Mouse (Mus musculus): ENCODE results near the gene Olfr507.

Gene Olfr507

DNA sequence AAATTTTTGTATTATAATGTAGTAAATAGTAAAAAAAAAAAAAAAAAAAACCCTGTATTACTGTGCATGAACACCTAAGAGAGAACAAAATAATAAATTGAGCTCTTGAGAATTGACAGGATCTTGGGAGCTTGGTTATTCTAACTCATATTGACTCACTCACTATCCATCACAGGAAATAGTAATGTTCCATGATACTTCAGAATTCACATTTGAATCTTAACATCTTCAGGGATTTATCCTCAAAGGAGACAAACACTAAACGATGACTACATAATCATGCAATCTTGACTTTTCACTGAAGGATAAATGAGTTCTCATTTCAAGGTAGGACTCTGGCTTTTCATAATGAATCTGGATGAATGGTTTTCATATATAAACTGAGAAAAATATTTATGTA is 44.5 kb downstream of the Olfr507 start, which contains the start of gene Olfr510:
Gene Olfr510 (plus strand): TSS at position 301 of the 400 bp plus-strand sequence.
- Histone ChIP-seq H3K4me1 (replicated peaks; ENCODE audit: low read depth, low read length) (peaks cover 12% of the 10 kb centered on the region), H3K27me3 (ENCODE audit: insufficient read depth, low read length) (no peaks in the 10 kb centered on the region), H3K4me3 (replicated peaks; ENCODE audit: low read length) (no peak within 1 kb of the TSS), H3K36me3 (ENCODE audit: insufficient read depth, low read length) (peaks cover 2% of the 10 kb centered on the region), H3K9me3 (ENCODE audit: low read length) (peaks cover 16% of the 10 kb centered on the region)
- no peak for TF ChIP-seq CTCF (conservative IDR thresholded peaks at IDR 0.05; ENCODE audit: low read length)
- no peak for TF ChIP-seq POU5F1 (IDR thresholded peaks at IDR 0.05; ENCODE audit: borderline replicate concordance, low read length)
- TF ChIP-seq NANOG (IDR thresholded peaks at IDR 0.05; ENCODE audit: borderline replicate concordance, low read length), result no peak

DNA sequence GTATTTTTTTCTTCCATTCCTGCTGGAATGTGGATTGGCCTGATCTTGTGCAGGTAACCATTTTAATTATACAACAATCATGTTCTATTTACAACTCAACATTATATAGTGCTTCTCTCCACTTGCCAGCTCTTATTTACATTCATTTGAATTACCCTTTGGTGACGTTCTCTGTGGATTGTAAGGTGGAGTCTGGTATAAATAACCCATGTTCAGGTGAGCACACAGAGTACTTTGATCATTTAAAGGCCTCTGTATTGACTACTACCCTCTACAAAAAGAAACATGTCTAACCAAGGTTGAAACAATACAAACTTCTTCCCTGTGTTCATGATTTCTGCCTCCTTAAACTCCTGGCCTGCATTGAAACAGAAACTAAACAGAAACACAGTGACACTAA is 49.4 kb downstream of the Olfr507 start:
- H3K27me3 ChIP-seq (ENCODE audit: insufficient read depth, low read length), result no peaks in the 10 kb centered on the region
- peaks cover 4% of the 10 kb centered on the region for H3K36me3 ChIP-seq (ENCODE audit: insufficient read depth, low read length)
- TF ChIP-seq NANOG (IDR thresholded peaks at IDR 0.05; ENCODE audit: borderline replicate concordance, low read length) (no peak), CTCF (conservative IDR thresholded peaks at IDR 0.05; ENCODE audit: low read length) (no peak), POU5F1 (IDR thresholded peaks at IDR 0.05; ENCODE audit: borderline replicate concordance, low read length) (no peak)
- H3K4me1 ChIP-seq (replicated peaks; ENCODE audit: low read depth, low read length), result no peaks in the 10 kb centered on the region
- peaks cover 63% of the 10 kb centered on the region for H3K9me3 ChIP-seq (ENCODE audit: low read length)
- no peak overlapping the region for H3K4me3 ChIP-seq (replicated peaks; ENCODE audit: low read length)

Measured in E14TG2a.4 (cell line).